Mouse (Mus musculus): ENCODE data around the gene Pdlim5. TPM values are rescaled to one million over a fixed set of nuclear protein-coding genes. Genes with fewer than 3 reads are reported as not detected.
A peak's percentile ranks its signal among the peaks of the same experiment; 100 is the strongest.

The Pdlim5 gene
- total and polyA plus RNA-seq, 3 experiments, result 508 to 668 (median 609) TPM

GRCm38 (mm10) chr3:142356661-142357060 is 38.8 kb downstream of the Pdlim5 start:
- TF ChIP-seq EP300 (IDR thresholded peaks at IDR 0.05; ENCODE audit: insufficient read depth, low read depth, low read length) (no peak), CTCF (IDR thresholded peaks at IDR 0.05) (no peak), POLR2A (IDR thresholded peaks at IDR 0.05; ENCODE audit: insufficient read depth, low read depth, low read length) (no peak)
- no peak for DNase-seq
- no peak overlapping the region for H3K4me3 ChIP-seq
- peaks cover 5% of the 10 kb centered on the region for H3K4me1 ChIP-seq (ENCODE audit: control insufficient read depth, insufficient read depth, low read length)
- no peaks in the 10 kb centered on the region for H3K27me3 ChIP-seq (ENCODE audit: control insufficient read depth, insufficient read depth, low read length)
- peaks cover 47% of the 10 kb centered on the region for H3K36me3 ChIP-seq (ENCODE audit: control insufficient read depth, insufficient read depth, low read length)
- 48% methylated on average over 4 of the region's 4 CpGs for WGBS
- H3K79me2 ChIP-seq (replicated peaks; ENCODE audit: control insufficient read depth, insufficient read depth, low read length), result 0 out of 2 replicates have a peak, but pooled peaks cover 3% of the 10 kb centered on the region
- intact Hi-C loops (cut with DNase I), result no loop called here
- no peak overlapping the region for H3K27ac ChIP-seq
- no peak overlapping the region for H3K9ac ChIP-seq (ENCODE audit: low read depth, low read length)

GRCm38 (mm10) chr3:142353218-142353617 is 42.3 kb downstream of the Pdlim5 start:
- intact Hi-C loops (cut with DNase I), result no loop called here
- DNase-seq, result no peak
- Histone ChIP-seq H3K4me3 (no peak overlapping the region), H3K27ac (peak overlapping the region; percentile 2; the same call in 1 of the 2 replicates), H3K36me3 (ENCODE audit: control insufficient read depth, insufficient read depth, low read length) (peaks cover 45% of the 10 kb centered on the region), H3K79me2 (replicated peaks; ENCODE audit: control insufficient read depth, insufficient read depth, low read length) (0 out of 2 replicates have a peak, but pooled peaks cover 2% of the 10 kb centered on the region), H3K4me1 (ENCODE audit: control insufficient read depth, insufficient read depth, low read length) (peaks cover 4% of the 10 kb centered on the region), H3K9ac (ENCODE audit: low read depth, low read length) (no peak overlapping the region), H3K27me3 (ENCODE audit: control insufficient read depth, insufficient read depth, low read length) (no peaks in the 10 kb centered on the region)
- 2% methylated on average over 1 of the region's 1 CpGs for WGBS
- TF ChIP-seq EP300 (IDR thresholded peaks at IDR 0.05; ENCODE audit: insufficient read depth, low read depth, low read length) (no peak), CTCF (IDR thresholded peaks at IDR 0.05) (no peak), POLR2A (IDR thresholded peaks at IDR 0.05; ENCODE audit: insufficient read depth, low read depth, low read length) (0 out of 2 replicates have a peak, but pooled peaks have one; percentile 12)

- H3K36me3 ChIP-seq (ENCODE audit: control insufficient read depth, insufficient read depth, low read length), result peaks cover 46% of the 10 kb centered on the region
- no peaks in the 10 kb centered on the region for H3K27me3 ChIP-seq (ENCODE audit: control insufficient read depth, insufficient read depth, low read length)
- intact Hi-C loops (cut with DNase I), result no loop called here
- peaks cover 5% of the 10 kb centered on the region for H3K4me1 ChIP-seq (ENCODE audit: control insufficient read depth, insufficient read depth, low read length)
- TF ChIP-seq POLR2A (IDR thresholded peaks at IDR 0.05; ENCODE audit: insufficient read depth, low read depth, low read length), result no peak
- TF ChIP-seq CTCF (IDR thresholded peaks at IDR 0.05), result no peak
- TF ChIP-seq EP300 (IDR thresholded peaks at IDR 0.05; ENCODE audit: insufficient read depth, low read depth, low read length), result no peak
- no peak overlapping the region for H3K27ac ChIP-seq
- 67% methylated on average over 3 of the region's 3 CpGs for WGBS
- no peak for DNase-seq
- no peak overlapping the region for H3K9ac ChIP-seq (ENCODE audit: low read depth, low read length)
- 0 out of 2 replicates have a peak, but pooled peaks cover 1% of the 10 kb centered on the region for H3K79me2 ChIP-seq (replicated peaks; ENCODE audit: control insufficient read depth, insufficient read depth, low read length)
- H3K4me3 ChIP-seq, result no peak overlapping the region
Observed at GRCm38 (mm10) chr3:142350513-142350912, 45.0 kb downstream of the Pdlim5 start.

GRCm38 (mm10) chr3:142348816-142349631 is 46.5 kb downstream of the Pdlim5 start:
- Histone ChIP-seq H3K9ac (ENCODE audit: low read depth, low read length) (no peak overlapping the region), H3K27me3 (ENCODE audit: control insufficient read depth, insufficient read depth, low read length) (no peaks in the 10 kb centered on the region), H3K36me3 (ENCODE audit: control insufficient read depth, insufficient read depth, low read length) (peaks cover 45% of the 10 kb centered on the region), H3K4me1 (ENCODE audit: control insufficient read depth, insufficient read depth, low read length) (peaks cover 8% of the 10 kb centered on the region), H3K27ac (no peak overlapping the region), H3K4me3 (no peak overlapping the region), H3K79me2 (replicated peaks; ENCODE audit: control insufficient read depth, insufficient read depth, low read length) (0 out of 2 replicates have a peak, but pooled peaks cover 1% of the 10 kb centered on the region)
- no peak for TF ChIP-seq EP300 (IDR thresholded peaks at IDR 0.05; ENCODE audit: insufficient read depth, low read depth, low read length)
- TF ChIP-seq CTCF (IDR thresholded peaks at IDR 0.05), result no peak
- no peak for TF ChIP-seq POLR2A (IDR thresholded peaks at IDR 0.05; ENCODE audit: insufficient read depth, low read depth, low read length)
- WGBS, result 71% methylated on average over 5 of the region's 5 CpGs
- intact Hi-C loops (cut with DNase I), result loop anchor here (5.0 kb wide), 1 partner anchor 37 kb away; no protein-coding TSS in a partner anchor
- DNase-seq, result no peak

GRCm38 (mm10) chr3:142346261-142346660 is 49.2 kb downstream of the Pdlim5 start:
- Histone ChIP-seq H3K36me3 (ENCODE audit: control insufficient read depth, insufficient read depth, low read length) (peaks cover 43% of the 10 kb centered on the region), H3K9ac (ENCODE audit: low read depth, low read length) (no peak overlapping the region), H3K4me1 (ENCODE audit: control insufficient read depth, insufficient read depth, low read length) (peaks cover 5% of the 10 kb centered on the region), H3K27me3 (ENCODE audit: control insufficient read depth, insufficient read depth, low read length) (no peaks in the 10 kb centered on the region), H3K4me3 (no peak overlapping the region), H3K79me2 (replicated peaks; ENCODE audit: control insufficient read depth, insufficient read depth, low read length) (no peaks in the 10 kb centered on the region), H3K27ac (peak overlapping the region; percentile 21; the same call in 1 of the 2 replicates)
- no peak for DNase-seq
- TF ChIP-seq CTCF (IDR thresholded peaks at IDR 0.05), result no peak
- no peak for TF ChIP-seq EP300 (IDR thresholded peaks at IDR 0.05; ENCODE audit: insufficient read depth, low read depth, low read length)
- WGBS, result 52% methylated on average over 6 of the region's 6 CpGs
- intact Hi-C loops (cut with DNase I), result loop anchor here (5.0 kb wide), 1 partner anchor 34 kb away; no protein-coding TSS in a partner anchor
